Mouse (Mus musculus): Measurements from ENCODE around the gene BC049715.

GRCm38 (mm10) chr6:136848399-136848798 lies 21.0 kb downstream of the BC049715 start:
- TF ChIP-seq CTCF (IDR thresholded peaks at IDR 0.05) (no peak), EP300 (IDR thresholded peaks at IDR 0.05; ENCODE audit: insufficient read depth, low read depth, low read length) (no peak)
